ENCODE assay signal across 8 mouse cellular contexts in the genomic region with DNA sequence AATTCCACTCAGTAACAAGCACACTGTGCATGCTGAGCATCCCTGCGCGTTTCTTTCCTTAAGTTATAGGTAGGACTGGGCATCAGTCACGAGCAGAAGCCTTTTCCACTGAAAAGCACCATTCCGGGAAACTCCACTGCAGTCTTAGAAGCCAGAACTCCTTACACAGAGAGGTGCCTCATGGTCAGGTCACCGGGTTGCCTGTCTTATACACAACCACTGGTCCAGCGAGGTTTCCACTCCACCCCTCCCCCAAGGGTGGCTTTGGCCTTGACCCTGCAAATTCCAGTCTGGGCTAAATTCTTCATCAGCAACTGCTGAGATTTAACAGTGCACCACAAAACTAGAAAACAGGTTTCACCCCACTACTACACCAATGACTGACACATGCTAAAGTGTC. TPM values are rescaled to one million over a fixed set of nuclear protein-coding genes. Genes with fewer than 3 reads are reported as not detected.
DNase-seq lines count a peak whose midpoint lies in the region; ATAC-seq and TF ChIP-seq lines count a peak whose summit lies in the region.

No protein-coding gene starts in this region.

- H3K4me2 ChIP-seq in forebrain, postnatal 0 days (ENCODE audit: low read depth) = peak overlapping the region; percentile 88
- H3K4me2 ChIP-seq in kidney, embryonic 16.5 days (replicated peaks; ENCODE audit: low read depth, low read length) = peak overlapping the region; percentile 98
- peak overlapping the region; percentile 91 for H3K4me2 ChIP-seq in midbrain, embryonic 16.5 days (ENCODE audit: low read length)

- H3K9ac ChIP-seq in forebrain, postnatal 0 days = no peak overlapping the region
- H3K9ac ChIP-seq in kidney, embryonic 16.5 days (replicated peaks; ENCODE audit: low read length) = 0 out of 2 replicates have a peak overlapping the region, but pooled peaks have one; percentile 14
- peak overlapping the region; percentile 21; the same call in 1 of the 2 replicates for H3K9ac ChIP-seq in midbrain, embryonic 16.5 days (ENCODE audit: low read depth, low read length)

- H3K27me3 ChIP-seq in forebrain, postnatal 0 days (ENCODE audit: insufficient read depth, low read length) = no peaks in the 10 kb centered on the region
- no peaks in the 10 kb centered on the region for H3K27me3 ChIP-seq in kidney, embryonic 16.5 days (ENCODE audit: insufficient read depth, low read length)
- no peaks in the 10 kb centered on the region; the same call in 1 of the 2 replicates for H3K27me3 ChIP-seq in midbrain, embryonic 16.5 days (ENCODE audit: control insufficient read depth, insufficient read depth, low read depth, low read length)

- DNase-seq in layer of hippocampus, adult 2 months (ENCODE audit: low spot score in 2 of 2) = no peak
- DNase-seq in layer of hippocampus, adult 11-12 months (ENCODE audit: low spot score) = no peak
- DNase-seq in forebrain, postnatal 0 days = peak; percentile 6
- no peak for DNase-seq in layer of hippocampus, adult 9-11 months
- DNase-seq in right cerebral cortex, postnatal 4 days = no peak
- no peak for DNase-seq in cerebellum, adult 8-10 months

- 26% methylated on average over 6 of the region's 6 CpGs for WGBS in forebrain, postnatal 0 days
- 29% methylated on average over 6 of the region's 6 CpGs for WGBS in kidney, embryonic 16.5 days
- WGBS in midbrain, embryonic 16.5 days = 31% methylated on average over 6 of the region's 6 CpGs

- no peak for TF ChIP-seq CTCF in layer of hippocampus, adult 2 months (conservative IDR thresholded peaks at IDR 0.05)
- TF ChIP-seq CTCF in forebrain, postnatal 0 days (IDR thresholded peaks at IDR 0.05; ENCODE audit: low read depth) = no peak

- no peaks in the 10 kb centered on the region; the same call in 1 of the 2 replicates for H3K36me3 ChIP-seq in forebrain, postnatal 0 days (ENCODE audit: insufficient read depth)
- peaks cover 6% of the 10 kb centered on the region for H3K36me3 ChIP-seq in kidney, embryonic 16.5 days (ENCODE audit: insufficient read depth, low read length)
- H3K36me3 ChIP-seq in midbrain, embryonic 16.5 days (ENCODE audit: control insufficient read depth, insufficient read depth, low read length) = no peaks in the 10 kb centered on the region; the same call in 1 of the 2 replicates

- H3K4me1 ChIP-seq in forebrain, postnatal 0 days (ENCODE audit: insufficient read depth) = peaks cover 8% of the 10 kb centered on the region; the same call in 1 of the 2 replicates
- H3K4me1 ChIP-seq in kidney, embryonic 16.5 days (ENCODE audit: insufficient read depth, low read length) = peaks cover 22% of the 10 kb centered on the region
- H3K4me1 ChIP-seq in midbrain, embryonic 16.5 days (ENCODE audit: control insufficient read depth, insufficient read depth, low read length) = peaks cover 15% of the 10 kb centered on the region

- peak overlapping the region; percentile 95 for H3K4me3 ChIP-seq in layer of hippocampus, adult 2 months
- peak overlapping the region; percentile 85 for H3K4me3 ChIP-seq in forebrain, postnatal 0 days (ENCODE audit: low read depth, low read length)
- H3K4me3 ChIP-seq in kidney, embryonic 16.5 days (ENCODE audit: low read length) = peak overlapping the region; percentile 84
- H3K4me3 ChIP-seq in midbrain, embryonic 16.5 days (ENCODE audit: low read depth, low read length) = peak overlapping the region; percentile 97

- ATAC-seq in forebrain, postnatal 0 days = no peak
- peak; percentile 23; the same call in 1 of the 2 replicates for ATAC-seq in kidney, embryonic 16.5 days (ENCODE audit: low FRiP score, low TSS enrichment)
- no peak for ATAC-seq in midbrain, embryonic 16.5 days

- H3K9me3 ChIP-seq in forebrain, postnatal 0 days (ENCODE audit: low read length) = 0 out of 2 replicates have a peak, but pooled peaks cover 3% of the 10 kb centered on the region
- H3K9me3 ChIP-seq in kidney, embryonic 16.5 days (ENCODE audit: low read length) = peaks cover 11% of the 10 kb centered on the region
- no peaks in the 10 kb centered on the region for H3K9me3 ChIP-seq in midbrain, embryonic 16.5 days (replicated peaks; ENCODE audit: control insufficient read depth, low read length, poor library complexity, severe bottlenecking)

- peak overlapping the region; percentile 12 for H3K27ac ChIP-seq in layer of hippocampus, adult 2 months
- no peak overlapping the region for H3K27ac ChIP-seq in forebrain, postnatal 0 days (ENCODE audit: low read depth, low read length)
- no peak overlapping the region for H3K27ac ChIP-seq in kidney, embryonic 16.5 days (ENCODE audit: low read length)
- no peak overlapping the region for H3K27ac ChIP-seq in midbrain, embryonic 16.5 days (ENCODE audit: low read length)

RNA-seq across cellular contexts. Expression of a gene that starts 1.3 kb away (rescaled TPM):
- 100 to 1,000 TPM; 207 to 209 TPM for total RNA-seq in layer of hippocampus, adult 2 months (2021)
- total RNA-seq in forebrain, postnatal 0 days (2014; rRNA removed) = 8.0 and 12.4 TPM in 2 replicates
- polyA plus RNA-seq in forebrain, postnatal 0 days (2015; fragmentation: Nextera tagmentation; extraction: Ambion mirVana) = 8.0 and 14.8 TPM in 2 replicates
- 18.0 and 24.1 TPM in 2 replicates for polyA plus RNA-seq in kidney, embryonic 16.5 days (2015; fragmentation: Nextera tagmentation; extraction: Ambion mirVana)
- polyA plus RNA-seq in midbrain, embryonic 16.5 days (2015; fragmentation: Nextera tagmentation; extraction: Ambion mirVana) = 24.0 and 24.6 TPM in 2 replicates

RNA-seq across cellular contexts. Expression of a gene that starts 56.0 kb away (rescaled TPM):
- total RNA-seq in layer of hippocampus, adult 2 months (2021) = 10 to 100 TPM; 48.7 to 48.8 TPM
- 11.6 and 13.1 TPM in 2 replicates for total RNA-seq in forebrain, postnatal 0 days (2014; rRNA removed)
- polyA plus RNA-seq in forebrain, postnatal 0 days (2015; fragmentation: Nextera tagmentation; extraction: Ambion mirVana) = 6.5 and 7.9 TPM in 2 replicates
- polyA plus RNA-seq in kidney, embryonic 16.5 days (2015; fragmentation: Nextera tagmentation; extraction: Ambion mirVana) = 10.8 and 13.1 TPM in 2 replicates
- polyA plus RNA-seq in midbrain, embryonic 16.5 days (2015; fragmentation: Nextera tagmentation; extraction: Ambion mirVana) = 4.2 and 5.1 TPM in 2 replicates
